Mouse (Mus musculus): ENCODE data around the gene Gm10964. TPM values are rescaled to one million over a fixed set of nuclear protein-coding genes. Genes with fewer than 3 reads are reported as not detected.
"Not testable (repeated sequence)": the region's sequence is repeated elsewhere in the genome, so short reads cannot be mapped to it uniquely, and the experiment has no call there.

Gene Gm10964
- polyA plus RNA-seq, 1 experiment from 2014 or later = not detected

- 82% methylated on average over 7 of the region's 7 CpGs for WGBS
- H3K4me2 ChIP-seq (ENCODE audit: low read depth, low read length) = no peak overlapping the region
- no peak overlapping the region for H3K4me3 ChIP-seq (ENCODE audit: low read depth, low read length)
- H3K27ac ChIP-seq (replicated peaks; ENCODE audit: low read depth, low read length) = no peak overlapping the region
- no peak for DNase-seq (ENCODE audit: low spot score)
- H3K36me3 ChIP-seq (replicated peaks; ENCODE audit: control insufficient read depth, insufficient read depth, low read depth, low read length) = no peaks in the 10 kb centered on the region
- no peaks in the 10 kb centered on the region for H3K27me3 ChIP-seq (ENCODE audit: control insufficient read depth, insufficient read depth, low read length)
- H3K9me3 ChIP-seq (replicated peaks; ENCODE audit: control insufficient read depth, low read length) = no peaks in the 10 kb centered on the region
- H3K9ac ChIP-seq (replicated peaks; ENCODE audit: low read length) = no peak overlapping the region
- H3K4me1 ChIP-seq (ENCODE audit: control insufficient read depth, insufficient read depth, low read length) = no peaks in the 10 kb centered on the region
- ATAC-seq (replicated peaks; ENCODE audit: insufficient number of reproducible peaks, low FRiP score, low TSS enrichment, low read depth) = no peak
Observed at GRCm38 (mm10) chr3:103789096-103789495, 49.9 kb downstream of the Gm10964 start.

GRCm38 (mm10) chr3:103789891-103790345, 50.8 kb downstream of the Gm10964 start:
- H3K36me3 ChIP-seq (replicated peaks; ENCODE audit: control insufficient read depth, insufficient read depth, low read depth, low read length) = no peaks in the 10 kb centered on the region
- peak overlapping the region; percentile 96 for H3K9ac ChIP-seq (replicated peaks; ENCODE audit: low read length)
- no peak for ATAC-seq (replicated peaks; ENCODE audit: insufficient number of reproducible peaks, low FRiP score, low TSS enrichment, low read depth)
- WGBS = 3% methylated on average over 14 of the region's 14 CpGs
- H3K4me2 ChIP-seq (ENCODE audit: low read depth, low read length) = peak overlapping the region; percentile 78
- DNase-seq (ENCODE audit: low spot score) = peak; percentile 54
- peak overlapping the region; percentile 97 for H3K4me3 ChIP-seq (ENCODE audit: low read depth, low read length)
- H3K4me1 ChIP-seq (ENCODE audit: control insufficient read depth, insufficient read depth, low read length) = no peaks in the 10 kb centered on the region
- H3K27me3 ChIP-seq (ENCODE audit: control insufficient read depth, insufficient read depth, low read length) = no peaks in the 10 kb centered on the region
- no peak overlapping the region for H3K27ac ChIP-seq (replicated peaks; ENCODE audit: low read depth, low read length)
- H3K9me3 ChIP-seq (replicated peaks; ENCODE audit: control insufficient read depth, low read length) = no peaks in the 10 kb centered on the region

- Histone ChIP-seq H3K27ac (replicated peaks; ENCODE audit: low read depth, low read length) (peak overlapping the region; percentile 75), H3K4me1 (ENCODE audit: control insufficient read depth, insufficient read depth, low read length) (no peaks in the 10 kb centered on the region), H3K4me3 (ENCODE audit: low read depth, low read length) (peak overlapping the region; percentile 97), H3K9ac (replicated peaks; ENCODE audit: low read length) (peak overlapping the region; percentile 96), H3K9me3 (replicated peaks; ENCODE audit: control insufficient read depth, low read length) (no peaks in the 10 kb centered on the region), H3K4me2 (ENCODE audit: low read depth, low read length) (peak overlapping the region; percentile 78), H3K27me3 (ENCODE audit: control insufficient read depth, insufficient read depth, low read length) (no peaks in the 10 kb centered on the region), H3K36me3 (replicated peaks; ENCODE audit: control insufficient read depth, insufficient read depth, low read depth, low read length) (no peaks in the 10 kb centered on the region)
- ATAC-seq (replicated peaks; ENCODE audit: insufficient number of reproducible peaks, low FRiP score, low TSS enrichment, low read depth) (peak; percentile 86), DNase-seq (ENCODE audit: low spot score) (peak; percentile 37)
- 0% methylated on average over 51 of the region's 61 CpGs for WGBS
Observed at GRCm38 (mm10) chr3:103790346-103791145, 51.4 kb downstream of the Gm10964 start.

- 11% methylated on average over 41 of the region's 49 CpGs for WGBS
- H3K4me1 ChIP-seq (ENCODE audit: control insufficient read depth, insufficient read depth, low read length) = no peaks in the 10 kb centered on the region
- H3K27me3 ChIP-seq (ENCODE audit: control insufficient read depth, insufficient read depth, low read length) = no peaks in the 10 kb centered on the region
- H3K36me3 ChIP-seq (replicated peaks; ENCODE audit: control insufficient read depth, insufficient read depth, low read depth, low read length) = no peaks in the 10 kb centered on the region
- peak within 1 kb of the TSS; percentile 78 for H3K4me2 ChIP-seq (ENCODE audit: low read depth, low read length)
- H3K9ac ChIP-seq (replicated peaks; ENCODE audit: low read length) = peak within 1 kb of the TSS; percentile 96
- peak within 1 kb of the TSS; percentile 75 for H3K27ac ChIP-seq (replicated peaks; ENCODE audit: low read depth, low read length)
- H3K9me3 ChIP-seq (replicated peaks; ENCODE audit: control insufficient read depth, low read length) = no peaks in the 10 kb centered on the region
- peak within 1 kb of the TSS; percentile 97 for H3K4me3 ChIP-seq (ENCODE audit: low read depth, low read length)
- DNase-seq (ENCODE audit: low spot score) (peak; percentile 94), ATAC-seq (replicated peaks; ENCODE audit: insufficient number of reproducible peaks, low FRiP score, low TSS enrichment, low read depth) (peak; percentile 94)
Observed at GRCm38 (mm10) chr3:103791230-103792110, 52.3 kb downstream of the Gm10964 start, which contains the start of gene Hipk1. Hipk1 (minus strand) TSS chr3:103791563.

- H3K4me1 ChIP-seq (ENCODE audit: control insufficient read depth, insufficient read depth, low read length); H3K36me3 ChIP-seq (replicated peaks; ENCODE audit: control insufficient read depth, insufficient read depth, low read depth, low read length); H3K4me3 ChIP-seq (ENCODE audit: low read depth, low read length); H3K9ac ChIP-seq (replicated peaks; ENCODE audit: low read length); DNase-seq (ENCODE audit: low spot score); ATAC-seq (replicated peaks; ENCODE audit: insufficient number of reproducible peaks, low FRiP score, low TSS enrichment, low read depth); H3K4me2 ChIP-seq (ENCODE audit: low read depth, low read length); H3K27ac ChIP-seq (replicated peaks; ENCODE audit: low read depth, low read length); H3K27me3 ChIP-seq (ENCODE audit: control insufficient read depth, insufficient read depth, low read length); H3K9me3 ChIP-seq (replicated peaks; ENCODE audit: control insufficient read depth, low read length): not testable (repeated sequence)
- 81% methylated on average over 5 of the region's 5 CpGs for WGBS
Observed at GRCm38 (mm10) chr3:103792111-103792406, 52.9 kb downstream of the Gm10964 start.

- Histone ChIP-seq H3K9me3 (replicated peaks; ENCODE audit: control insufficient read depth, low read length) (no peaks in the 10 kb centered on the region), H3K36me3 (replicated peaks; ENCODE audit: control insufficient read depth, insufficient read depth, low read depth, low read length) (no peaks in the 10 kb centered on the region), H3K27me3 (ENCODE audit: control insufficient read depth, insufficient read depth, low read length) (no peaks in the 10 kb centered on the region), H3K4me1 (ENCODE audit: control insufficient read depth, insufficient read depth, low read length) (no peaks in the 10 kb centered on the region), H3K4me3 (ENCODE audit: low read depth, low read length) (no peak overlapping the region), H3K9ac (replicated peaks; ENCODE audit: low read length) (no peak overlapping the region), H3K4me2 (ENCODE audit: low read depth, low read length) (no peak overlapping the region), H3K27ac (replicated peaks; ENCODE audit: low read depth, low read length) (no peak overlapping the region)
- DNase-seq (ENCODE audit: low spot score) (no peak), ATAC-seq (replicated peaks; ENCODE audit: insufficient number of reproducible peaks, low FRiP score, low TSS enrichment, low read depth) (no peak)
- 67% methylated on average over 1 of the region's 1 CpGs for WGBS
Observed at GRCm38 (mm10) chr3:103792566-103792965, 53.4 kb downstream of the Gm10964 start.
